Mouse (Mus musculus) layer of hippocampus, adult 9-11 months (tissue): ENCODE results near the gene Iqcd.

Experiments used
- DNase-seq: peaks from one replicate; pipeline ENCODE4 v3.0.0; 2022

Gene Iqcd

GRCm38 (mm10) chr5:120634860-120635259, 46.0 kb downstream of the Iqcd start:
- no peak for DNase-seq

GRCm38 (mm10) chr5:120635633-120636032, 46.8 kb downstream of the Iqcd start:
- DNase-seq, result no peak

DNA sequence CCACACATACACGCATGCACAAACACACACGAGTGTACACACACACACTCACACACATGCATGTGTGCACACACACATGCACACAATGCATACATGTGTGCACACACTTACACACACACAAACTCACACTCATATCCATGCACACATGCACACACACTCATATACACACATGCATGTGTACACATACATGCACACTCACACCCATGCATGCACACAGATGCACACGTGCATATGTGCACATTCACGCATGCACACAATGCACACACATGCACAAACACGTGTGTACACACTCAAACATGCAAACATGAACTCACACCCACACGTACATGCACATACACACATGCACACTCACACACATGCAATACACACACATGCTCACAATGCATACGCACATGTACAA, 51.3 kb downstream of the Iqcd start:
- DNase-seq, result no peak

DNA sequence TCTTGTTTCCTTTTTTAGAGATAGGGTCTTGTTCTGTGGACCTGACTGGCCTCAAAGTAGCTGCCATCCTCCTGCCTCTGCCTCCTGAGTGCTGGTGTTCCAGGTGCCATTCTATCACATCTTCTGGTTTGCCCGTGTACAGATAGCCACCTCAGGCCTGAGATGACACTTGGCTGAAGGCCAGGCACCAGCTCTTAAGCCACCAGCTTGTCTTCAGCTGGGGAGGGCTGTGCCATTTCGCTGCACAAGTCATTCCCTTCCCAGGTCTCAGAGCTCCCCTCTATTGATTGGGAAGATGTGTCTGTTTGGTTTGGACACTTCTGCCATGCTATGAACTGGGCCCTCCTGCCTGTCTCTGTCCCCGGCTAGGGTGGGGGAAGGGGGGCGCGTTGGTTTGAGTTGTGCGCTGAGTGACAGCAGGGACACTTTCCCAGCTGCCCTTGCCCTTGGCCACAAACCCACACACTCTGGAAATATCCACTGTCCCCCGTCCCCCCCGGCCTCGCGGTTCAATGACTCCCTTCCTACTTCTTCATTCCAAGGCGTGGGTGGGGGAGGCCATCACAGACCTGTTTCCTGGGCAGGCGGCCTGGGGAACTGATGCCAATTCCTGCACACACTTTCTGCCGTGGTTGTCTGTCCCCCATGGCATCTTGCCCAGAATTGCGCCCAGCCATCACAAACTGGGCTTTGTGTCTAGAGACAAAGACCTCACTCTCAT, 54.7 kb downstream of the Iqcd start:
- peak; percentile 77 for DNase-seq

GRCm38 (mm10) chr5:120644227-120644626, 55.4 kb downstream of the Iqcd start:
- no peak for DNase-seq

DNA sequence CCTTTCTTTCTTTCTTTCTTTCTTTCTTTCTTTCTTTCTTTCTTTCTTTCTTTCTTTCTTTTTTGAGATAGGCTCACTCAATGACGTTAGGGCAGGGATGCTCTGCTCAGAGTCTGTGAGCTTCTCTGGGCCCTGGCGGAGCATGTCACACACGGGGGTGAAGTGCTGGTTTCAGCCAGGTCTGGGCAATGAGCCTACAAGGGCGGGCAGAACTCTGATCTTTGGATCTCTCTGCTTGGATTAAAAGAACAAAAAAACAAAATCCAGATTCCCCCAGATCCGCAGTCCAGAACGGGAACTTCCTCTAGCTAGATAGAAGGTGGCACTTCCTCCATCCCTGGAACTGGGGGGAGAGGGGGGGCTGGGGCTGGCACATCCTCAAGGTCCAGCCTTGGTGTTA, 57.0 kb downstream of the Iqcd start:
- no peak for DNase-seq

DNA sequence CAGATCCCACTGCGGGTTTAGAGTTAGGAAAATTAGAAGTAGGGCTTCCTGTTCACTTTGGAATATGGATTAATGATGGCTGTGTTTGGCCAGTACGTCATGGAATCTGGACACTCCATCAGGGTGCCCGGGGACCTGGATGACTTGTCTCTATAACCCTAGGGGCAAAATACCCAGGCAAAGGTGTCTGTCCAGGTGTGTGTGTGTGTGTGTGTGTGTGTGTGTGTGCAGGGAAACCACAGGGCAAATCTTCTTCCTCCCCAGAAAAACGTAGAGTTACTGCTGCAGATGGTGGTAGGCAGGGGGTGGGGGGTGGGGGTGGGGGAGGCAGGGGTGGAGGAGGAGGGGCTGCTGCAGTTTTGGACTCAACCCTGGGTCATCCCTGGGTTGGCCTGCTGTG, 58.5 kb downstream of the Iqcd start:
- DNase-seq, result no peak

GRCm38 (mm10) chr5:120647814-120648491, 59.1 kb downstream of the Iqcd start:
- peak; percentile 61 for DNase-seq

DNA sequence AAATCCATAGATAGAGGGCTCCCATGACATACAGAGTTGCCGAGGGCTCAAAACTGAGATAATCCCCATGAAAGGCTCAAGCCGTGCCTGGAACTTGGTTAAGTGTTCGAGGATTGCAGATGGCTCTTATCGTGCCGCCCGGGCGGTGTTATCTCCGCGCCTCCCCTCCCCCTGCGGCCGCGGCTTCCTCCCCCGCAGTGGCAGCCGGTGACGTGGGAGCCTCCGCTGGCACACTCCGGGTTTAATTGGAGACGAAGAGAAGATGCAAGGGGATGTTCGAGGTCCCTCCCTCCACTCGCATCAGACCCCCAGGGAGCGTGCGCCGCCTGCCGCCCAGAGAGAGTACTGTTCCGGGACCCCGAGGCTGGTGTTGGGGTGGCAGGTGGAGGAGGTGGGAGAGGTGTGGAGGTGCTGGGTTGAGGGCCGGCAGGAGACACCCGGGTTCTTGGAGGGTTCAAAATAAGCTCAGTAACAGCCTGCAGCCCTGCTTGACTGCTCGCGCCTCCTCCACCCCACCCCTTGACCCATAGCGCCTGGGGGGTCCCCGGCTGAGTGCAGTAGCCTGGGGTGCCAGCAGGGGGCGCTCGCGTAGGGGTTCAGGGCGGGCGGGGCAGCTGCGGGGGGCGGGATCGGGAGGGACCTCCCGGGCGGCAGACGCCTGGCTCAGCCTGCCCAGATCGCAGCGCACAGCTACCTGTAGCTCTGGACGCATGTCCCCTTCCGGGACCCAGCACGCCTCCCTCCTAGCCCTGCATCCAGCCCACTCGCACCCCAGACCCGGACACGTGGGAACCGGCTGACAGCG, 60.0 kb downstream of the Iqcd start, which contains the start of gene Rasal1:
TSS of gene Rasal1 (plus strand) at position 244 of the 805 bp plus-strand sequence.
- peak; percentile 88 for DNase-seq

- DNase-seq, result no peak
Observed at GRCm38 (mm10) chr5:120649374-120649933, 60.6 kb downstream of the Iqcd start.

DNA sequence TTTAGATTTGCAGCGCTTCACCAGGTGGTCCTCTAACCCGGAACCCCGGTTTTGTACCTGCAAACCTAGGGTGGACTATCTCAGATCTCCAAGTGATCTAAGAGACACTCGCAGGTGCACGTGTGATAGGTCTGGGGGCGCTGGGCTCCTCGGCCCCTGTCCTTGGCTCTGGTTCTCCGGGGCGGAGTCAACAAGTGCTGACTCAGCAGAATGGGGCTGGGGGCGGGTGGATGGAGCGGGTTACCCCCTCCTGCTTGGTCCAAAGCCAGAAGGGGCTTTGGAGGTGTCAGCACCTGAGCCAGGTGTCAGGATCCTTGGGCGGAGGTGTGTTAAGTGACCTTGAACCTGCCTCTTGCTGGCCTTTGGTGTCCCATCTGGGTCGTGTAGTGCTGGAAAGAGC, 61.1 kb downstream of the Iqcd start:
- no peak for DNase-seq

DNA sequence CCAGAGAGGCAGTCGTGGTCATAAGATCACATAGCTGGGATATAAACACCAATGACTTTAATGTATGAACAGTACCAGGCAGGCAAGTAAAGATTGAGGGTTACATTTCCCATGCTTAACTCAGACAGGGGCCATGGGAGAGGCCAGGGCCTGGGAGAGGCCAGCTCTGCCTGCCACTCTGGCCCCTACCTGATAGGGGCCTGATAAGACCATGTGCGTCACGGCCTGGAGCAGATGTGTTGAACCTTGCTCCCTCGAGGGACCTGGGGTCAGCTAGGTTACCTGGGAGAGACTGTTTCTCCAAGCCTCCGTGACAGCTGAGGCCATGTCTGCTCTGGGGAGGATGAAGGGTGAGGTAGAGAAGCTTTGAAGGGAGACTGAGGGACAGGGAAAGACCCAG, 62.4 kb downstream of the Iqcd start:
- no peak for DNase-seq

GRCm38 (mm10) chr5:120652915-120653701, 64.3 kb downstream of the Iqcd start:
- DNase-seq, result peak; percentile 70

DNA sequence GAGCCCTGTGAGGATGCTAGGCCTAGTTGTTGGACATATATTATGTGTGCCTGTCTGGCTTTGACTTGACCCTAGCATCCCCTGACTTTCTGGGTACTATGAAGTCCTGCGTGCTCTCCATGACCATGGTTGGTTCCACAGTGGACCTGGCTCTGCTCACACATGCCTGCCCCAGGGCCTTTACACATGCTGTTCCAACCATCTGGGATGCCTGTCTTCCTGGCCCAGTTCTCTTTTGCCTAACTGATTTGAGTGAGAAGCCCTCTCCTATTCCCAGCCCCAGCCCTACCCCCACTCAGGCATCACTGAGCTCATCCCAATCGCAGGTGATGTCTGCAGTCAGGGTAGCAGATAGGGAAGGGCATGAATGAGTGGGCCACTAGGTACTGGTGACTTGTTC, 65.1 kb downstream of the Iqcd start:
- DNase-seq, result no peak

DNA sequence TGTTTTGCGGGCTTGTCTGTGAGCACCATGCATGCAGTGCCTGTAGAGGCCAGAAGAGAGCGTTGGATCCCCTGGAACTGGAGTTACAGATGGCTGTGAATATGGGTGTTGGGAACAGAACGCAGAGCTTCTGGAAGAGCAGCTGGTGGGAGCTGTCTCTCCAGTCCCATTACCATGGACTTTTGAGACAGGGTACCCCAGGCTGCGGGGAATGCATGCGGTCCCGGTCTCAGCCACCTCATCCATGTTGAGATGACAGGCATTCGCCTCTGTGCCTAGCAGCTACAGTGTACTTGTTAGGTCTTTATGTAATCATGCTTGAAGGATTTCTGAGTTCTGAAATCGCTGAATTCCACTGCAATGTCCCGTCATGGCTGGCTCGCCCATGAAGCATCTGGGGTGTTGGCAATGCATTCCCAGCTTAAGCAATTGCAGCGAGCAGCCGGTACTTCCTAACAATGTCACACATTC, 67.5 kb downstream of the Iqcd start:
- DNase-seq, result peak; percentile 87
